Mouse (Mus musculus) stomach, embryonic 14.5 days (tissue): ENCODE data around the gene Galnt10. TPM values are rescaled to one million over a fixed set of nuclear protein-coding genes. Genes with fewer than 3 reads are reported as not detected.
A peak's percentile ranks its signal among the peaks of the same experiment; 100 is the strongest.

Experiments
- ATAC-seq: fragments of 200-750 bp; cut with Nextera tagmentation; 2 replicates; pipeline ENCODE4 v1.8.0; 2017; ENCODE audit warnings: low read depth, moderate TSS enrichment; ENCODE audit not compliant: insufficient number of reproducible peaks, insufficient read depth, low FRiP score
- H3K27ac ChIP-seq: fragments of 300-500 bp; sonication (generic); 2 replicates; pipeline ENCODE4 v1.5.1; 2014; ENCODE audit warnings: mild to moderate bottlenecking, low read length, moderate library complexity, mixed read lengths
- H3K27me3 ChIP-seq: fragments of 300-500 bp; sonication (generic); 2 replicates; pipeline ENCODE4 v1.6.1; 2014; ENCODE audit warnings: low read length, control low read depth, mixed read lengths; ENCODE audit not compliant: control insufficient read depth, insufficient read depth
- H3K36me3 ChIP-seq: fragments of 300-500 bp; sonication (generic); 2 replicates; pipeline ENCODE4 v1.6.1; 2014; ENCODE audit warnings: mild to moderate bottlenecking, control low read depth, low read length, moderate library complexity, mixed read lengths; ENCODE audit not compliant: control insufficient read depth, insufficient read depth
- H3K4me1 ChIP-seq: fragments of 300-500 bp; sonication (generic); 2 replicates; pipeline ENCODE4 v1.6.1; 2014; ENCODE audit warnings: low read length, control low read depth, mixed read lengths; ENCODE audit not compliant: control insufficient read depth, insufficient read depth
- H3K4me2 ChIP-seq: fragments of 300-500 bp; sonication (generic); replicated peaks from 2 replicates; pipeline ENCODE4 v1.6.1; 2014; ENCODE audit warnings: low read depth, low read length, control low read depth
- H3K4me3 ChIP-seq: fragments of 300-500 bp; sonication (generic); 2 replicates; pipeline ENCODE4 v1.5.1; 2014; ENCODE audit warnings: low read depth, low read length, control low read depth
- H3K9ac ChIP-seq: fragments of 300-500 bp; sonication (generic); replicated peaks from 2 replicates; pipeline ENCODE4 v1.6.1; 2014; ENCODE audit warnings: low read depth, mild to moderate bottlenecking, control low read depth, low read length, moderate library complexity, mixed read lengths
- H3K9me3 ChIP-seq: fragments of 300-500 bp; sonication (generic); 2 replicates; pipeline ENCODE4 v1.6.1; 2016; ENCODE audit warnings: low read depth, low read length, control low read depth; ENCODE audit not compliant: control insufficient read depth
- WGBS: fragments of 180-500 bp; shearing (Covaris S2); extraction: QIAGEN DNeasy Blood & Tissue Kit; methylation state at CpG from one replicate; pipeline ENCODE4 v1.1.7; 2014; 5-methylcytosine and 5-hydroxymethylcytosine counted together
- polyA plus RNA-seq: library from polyadenylated mRNA; unstranded; fragments of >200 nt; fragmentation: Nextera tagmentation; extraction: Ambion mirVana; gene quantifications from 2 replicates; pipeline ENCODE4 v1.2.1, GENCODE M21; 2014

Gene Galnt10
- polyA plus RNA-seq, 1 experiment from 2014 or later = 8.4 TPM

- H3K9ac ChIP-seq = no peak overlapping the region
- no peak overlapping the region for H3K4me2 ChIP-seq
Measured at GRCm38 (mm10) chr11:57669522-57669921, 24.3 kb downstream of the Galnt10 start.

GRCm38 (mm10) chr11:57671120-57671697 lies 26.0 kb downstream of the Galnt10 start:
- Histone ChIP-seq H3K27ac (no peak overlapping the region), H3K4me1 (peaks cover 24% of the 10 kb centered on the region), H3K36me3 (no peaks in the 10 kb centered on the region), H3K9ac (no peak overlapping the region), H3K9me3 (no peaks in the 10 kb centered on the region), H3K4me3 (no peak overlapping the region), H3K27me3 (no peaks in the 10 kb centered on the region), H3K4me2 (no peak overlapping the region)
- 4% methylated on average over 5 of the region's 5 CpGs for WGBS
- 0 out of 2 replicates have a peak, but pooled peaks have one; percentile 35 for ATAC-seq

More at GRCm38 (mm10) chr11:57669522-57669921, 24.3 kb downstream of the Galnt10 start:
- Histone ChIP-seq H3K4me3 (no peak overlapping the region), H3K9me3 (no peaks in the 10 kb centered on the region), H3K27ac (no peak overlapping the region), H3K36me3 (no peaks in the 10 kb centered on the region), H3K27me3 (no peaks in the 10 kb centered on the region), H3K4me1 (peaks cover 20% of the 10 kb centered on the region)
- ATAC-seq = no peak
- 83% methylated on average over 6 of the region's 6 CpGs for WGBS

GRCm38 (mm10) chr11:57671797-57672196 lies 26.6 kb downstream of the Galnt10 start:
- Histone ChIP-seq H3K4me3 (no peak overlapping the region), H3K27ac (no peak overlapping the region), H3K9ac (no peak overlapping the region), H3K36me3 (no peaks in the 10 kb centered on the region), H3K4me1 (peaks cover 24% of the 10 kb centered on the region), H3K9me3 (no peaks in the 10 kb centered on the region), H3K4me2 (no peak overlapping the region), H3K27me3 (no peaks in the 10 kb centered on the region)
- WGBS = 49% methylated on average over 10 of the region's 10 CpGs
- 0 out of 2 replicates have a peak, but pooled peaks have one; percentile 9 for ATAC-seq

- ATAC-seq = no peak
- Histone ChIP-seq H3K9me3 (no peaks in the 10 kb centered on the region), H3K36me3 (no peaks in the 10 kb centered on the region), H3K4me3 (no peak overlapping the region), H3K4me2 (no peak overlapping the region), H3K27me3 (no peaks in the 10 kb centered on the region), H3K4me1 (peaks cover 24% of the 10 kb centered on the region), H3K9ac (no peak overlapping the region), H3K27ac (no peak overlapping the region; the same call in 1 of the 2 replicates)
- WGBS = 77% methylated on average over 9 of the region's 9 CpGs
Measured at GRCm38 (mm10) chr11:57672995-57673394, 27.8 kb downstream of the Galnt10 start.

GRCm38 (mm10) chr11:57673977-57674687 lies 28.9 kb downstream of the Galnt10 start:
- Histone ChIP-seq H3K36me3 (no peaks in the 10 kb centered on the region), H3K27me3 (no peaks in the 10 kb centered on the region), H3K27ac (peak overlapping the region; percentile 86), H3K9ac (no peak overlapping the region), H3K4me3 (no peak overlapping the region), H3K9me3 (no peaks in the 10 kb centered on the region), H3K4me1 (peaks cover 24% of the 10 kb centered on the region), H3K4me2 (no peak overlapping the region)
- WGBS = 33% methylated on average over 12 of the region's 12 CpGs
- ATAC-seq = no peak

GRCm38 (mm10) chr11:57677261-57677660 lies 32.0 kb downstream of the Galnt10 start:
- no peak overlapping the region for H3K4me3 ChIP-seq
- no peak overlapping the region for H3K4me2 ChIP-seq
- no peak overlapping the region for H3K9ac ChIP-seq
- H3K27ac ChIP-seq = no peak overlapping the region
- no peaks in the 10 kb centered on the region for H3K27me3 ChIP-seq
- no peak for ATAC-seq
- 53% methylated on average over 3 of the region's 3 CpGs for WGBS
- no peaks in the 10 kb centered on the region for H3K36me3 ChIP-seq
- peaks cover 19% of the 10 kb centered on the region for H3K4me1 ChIP-seq
- H3K9me3 ChIP-seq = no peaks in the 10 kb centered on the region

GRCm38 (mm10) chr11:57682589-57682988 lies 37.3 kb downstream of the Galnt10 start:
- H3K4me3 ChIP-seq = no peak overlapping the region
- H3K4me2 ChIP-seq = no peak overlapping the region
- H3K9me3 ChIP-seq = no peaks in the 10 kb centered on the region
- WGBS = 20% methylated on average over 7 of the region's 7 CpGs
- H3K27ac ChIP-seq = no peak overlapping the region
- peak; percentile 70; the same call in 1 of the 2 replicates for ATAC-seq
- no peaks in the 10 kb centered on the region for H3K27me3 ChIP-seq
- no peaks in the 10 kb centered on the region for H3K36me3 ChIP-seq
- peaks cover 20% of the 10 kb centered on the region for H3K4me1 ChIP-seq
- H3K9ac ChIP-seq = no peak overlapping the region

GRCm38 (mm10) chr11:57683125-57683524 lies 37.9 kb downstream of the Galnt10 start:
- Histone ChIP-seq H3K4me2 (no peak overlapping the region), H3K9ac (no peak overlapping the region), H3K9me3 (no peaks in the 10 kb centered on the region), H3K4me1 (peaks cover 23% of the 10 kb centered on the region), H3K27me3 (no peaks in the 10 kb centered on the region), H3K4me3 (no peak overlapping the region), H3K27ac (peak overlapping the region; percentile 27; the same call in 1 of the 2 replicates), H3K36me3 (no peaks in the 10 kb centered on the region)
- no peak for ATAC-seq
- WGBS = 37% methylated on average over 12 of the region's 12 CpGs
